Mouse (Mus musculus) neutrophil, adult 5-6 weeks (primary cell): ENCODE results near the gene Olfr1349. TPM values are rescaled to one million over a fixed set of nuclear protein-coding genes. Genes with fewer than 3 reads are reported as not detected.
"Not testable (repeated sequence)": the region's sequence is repeated elsewhere in the genome, so short reads cannot be mapped to it uniquely, and the experiment has no call there.

Source experiments
- ATAC-seq: fragments of 151-379, 151-347 bp; 2 replicates; pipeline ENCODE4 v1.8.0; 2017; ENCODE audit warnings: mild to moderate bottlenecking, moderate TSS enrichment; ENCODE audit not compliant: insufficient number of reproducible peaks, poor library complexity, low FRiP score, severe bottlenecking; ENCODE audit errors: extremely low read depth
- total RNA-seq: library from RNA; stranded (forward); fragments of 200-1000 nt; gene quantifications from 2 replicates; pipeline ENCODE4 v1.2.3, GENCODE M21; 2017

The Olfr1349 gene
- total RNA-seq, result not detected in 2 replicates

- no peak for ATAC-seq
Measured at GRCm38 (mm10) chr7:6522850-6523249, at the start of gene Olfr1349. Olfr1349 (minus strand) TSS chr7:6522950.

GRCm38 (mm10) chr7:6564541-6564940 is 41.8 kb upstream of the Olfr1349 start, which contains the start of gene Olfr1350:
Olfr1350 (plus strand) TSS chr7:6564841.
- no peak for ATAC-seq

- no peak for ATAC-seq
Measured at GRCm38 (mm10) chr7:6526141-6526540, 3.4 kb upstream of the Olfr1349 start.

GRCm38 (mm10) chr7:6525001-6525400 is 2.3 kb upstream of the Olfr1349 start:
- no peak for ATAC-seq

- ATAC-seq, result no peak
Measured at GRCm38 (mm10) chr7:6521666-6522065, 1.1 kb downstream of the Olfr1349 start.

- ATAC-seq, result no peak
Measured at GRCm38 (mm10) chr7:6508648-6509047, 14.1 kb downstream of the Olfr1349 start, which contains the start of gene Olfr1348. Olfr1348 (minus strand) TSS chr7:6508748.

- ATAC-seq, result no peak
Measured at GRCm38 (mm10) chr7:6499655-6500054, 23.1 kb downstream of the Olfr1349 start, which contains the start of gene Olfr1347. Olfr1347 (minus strand) TSS chr7:6499755.

- no peak for ATAC-seq
Measured at GRCm38 (mm10) chr7:6486841-6487240, 35.9 kb downstream of the Olfr1349 start, which contains the start of gene Olfr5. Olfr5 (minus strand) TSS chr7:6486941.

GRCm38 (mm10) chr7:6477633-6478032 is 45.1 kb downstream of the Olfr1349 start:
- not testable (repeated sequence) for ATAC-seq

GRCm38 (mm10) chr7:6466951-6467350 is 55.8 kb downstream of the Olfr1349 start, which contains the start of gene Olfr1346:
Olfr1346 (plus strand) TSS chr7:6467101.
- no peak for ATAC-seq

Other genes starting within 250 kb of the Olfr1349 start
- 5.5 and 5.8 TPM in 2 replicates for gene Zfp667, start 236.4 kb downstream of the Olfr1349 start, total RNA-seq
- 0.86 and 1.7 TPM in 2 replicates for gene Zfp583, start 191.7 kb downstream of the Olfr1349 start, total RNA-seq
- gene Gm3854, start 179.2 kb downstream of the Olfr1349 start, total RNA-seq, result 0.47 and 0.74 TPM in 2 replicates
- 2.6 and 3.1 TPM in 2 replicates for gene Zfp78, start 159.7 kb downstream of the Olfr1349 start, total RNA-seq
- 3.1 and 6.5 TPM in 2 replicates for gene Zfp28, start 139.7 kb downstream of the Olfr1349 start, total RNA-seq
- gene Smim17, start 124.2 kb downstream of the Olfr1349 start, total RNA-seq, result not detected in 2 replicates
- not detected in 2 replicates for gene Gm20715, start 112.7 kb downstream of the Olfr1349 start, total RNA-seq
- not detected in 2 replicates for gene Olfr1344, start 84.3 kb downstream of the Olfr1349 start, total RNA-seq
- not detected in 2 replicates for gene Olfr1336, start 66.8 kb downstream of the Olfr1349 start, total RNA-seq
- gene Olfr1346, start 55.8 kb downstream of the Olfr1349 start, total RNA-seq, result not detected in 2 replicates
- gene Olfr5, start 36.0 kb downstream of the Olfr1349 start, total RNA-seq, result not detected in 2 replicates
- gene Olfr1347, start 23.2 kb downstream of the Olfr1349 start, total RNA-seq, result not detected in 2 replicates
- gene Olfr1348, start 14.2 kb downstream of the Olfr1349 start, total RNA-seq, result not detected in 2 replicates
- gene Olfr1350, start 41.9 kb upstream of the Olfr1349 start, total RNA-seq, result not detected in 2 replicates
- gene Zim1, start 173.5 kb upstream of the Olfr1349 start, total RNA-seq, result not detected in 2 replicates
- gene Peg3, start 207.5 kb upstream of the Olfr1349 start, total RNA-seq, result not detected in 2 replicates
- not detected in 2 replicates for gene Usp29, start 207.6 kb upstream of the Olfr1349 start, total RNA-seq